Mouse (Mus musculus) spleen, postnatal 10 days (tissue): ENCODE data around the gene Prss12.

Source experiments
- DNase-seq, 2 experiments: peaks; one replicate each; pipeline ENCODE4 v3.0.0; 2021 to 2022; ENCODE audit warnings: low spot score in 2 of 2

The Prss12 gene

GRCm38 (mm10) chr3:123446708-123447537 lies at the start of gene Prss12:
TSS of gene Prss12 (plus strand) at chr3:123446913.
- peak; percentile 10 to 40 for DNase-seq

GRCm38 (mm10) chr3:123397562-123398481 lies 48.9 kb upstream of the Prss12 start:
- DNase-seq = no peak

GRCm38 (mm10) chr3:123404945-123405344 lies 41.8 kb upstream of the Prss12 start:
- no peak for DNase-seq

GRCm38 (mm10) chr3:123411821-123412578 lies 34.7 kb upstream of the Prss12 start:
- DNase-seq = no peak

- no peak for DNase-seq
Measured at GRCm38 (mm10) chr3:123413173-123413572, 33.5 kb upstream of the Prss12 start.

- no peak for DNase-seq
Measured at GRCm38 (mm10) chr3:123425647-123426046, 21.1 kb upstream of the Prss12 start.

- no peak for DNase-seq
Measured at GRCm38 (mm10) chr3:123428005-123428404, 18.7 kb upstream of the Prss12 start.

GRCm38 (mm10) chr3:123429597-123430458 lies 16.9 kb upstream of the Prss12 start:
- no peak for DNase-seq

GRCm38 (mm10) chr3:123431951-123432674 lies 14.6 kb upstream of the Prss12 start:
- DNase-seq = no peak

- DNase-seq = no peak
Measured at GRCm38 (mm10) chr3:123433362-123433761, 13.4 kb upstream of the Prss12 start.

- no peak for DNase-seq
Measured at GRCm38 (mm10) chr3:123437608-123438007, 9.1 kb upstream of the Prss12 start.

- DNase-seq = no peak
Measured at GRCm38 (mm10) chr3:123440490-123440889, 6.2 kb upstream of the Prss12 start.

- peak in 1 of 2 experiments; percentile 33 for DNase-seq
Measured at GRCm38 (mm10) chr3:123444466-123444865, 2.2 kb upstream of the Prss12 start.

- peak in 1 of 2 experiments; percentile 8 for DNase-seq
Measured at GRCm38 (mm10) chr3:123447538-123448059, 886 bp downstream of the Prss12 start.

GRCm38 (mm10) chr3:123448096-123448495 lies 1.4 kb downstream of the Prss12 start:
- DNase-seq = no peak

- no peak for DNase-seq
Measured at GRCm38 (mm10) chr3:123450107-123450506, 3.4 kb downstream of the Prss12 start.

GRCm38 (mm10) chr3:123452904-123453303 lies 6.2 kb downstream of the Prss12 start:
- no peak for DNase-seq

GRCm38 (mm10) chr3:123459492-123459891 lies 12.8 kb downstream of the Prss12 start:
- no peak for DNase-seq

- DNase-seq = no peak
Measured at GRCm38 (mm10) chr3:123460436-123460835, 13.7 kb downstream of the Prss12 start.

GRCm38 (mm10) chr3:123462264-123462663 lies 15.6 kb downstream of the Prss12 start:
- no peak for DNase-seq
